Mouse (Mus musculus): ENCODE measurements around the gene Arid1b. TPM values are rescaled to one million over a fixed set of nuclear protein-coding genes. Genes with fewer than 3 reads are reported as not detected.

Gene Arid1b
- polyA plus RNA-seq, 1 experiment: 59.4 TPM

- peaks cover 9% of the 10 kb centered on the region for H3K4me1 ChIP-seq (ENCODE audit: control insufficient read depth, insufficient read depth, insufficient read length, low read length)
- no peaks in the 10 kb centered on the region for H3K27me3 ChIP-seq (ENCODE audit: control insufficient read depth, insufficient read depth, low read length)
- WGBS: 47% methylated on average over 1 of the region's 1 CpGs
- peaks cover 50% of the 10 kb centered on the region for H3K36me3 ChIP-seq (ENCODE audit: control insufficient read depth, insufficient read depth, low read length)
- no peak for TF ChIP-seq POLR2A (IDR thresholded peaks at IDR 0.05; ENCODE audit: low read depth, low read length)
- no peak overlapping the region for H3K4me3 ChIP-seq (ENCODE audit: low read depth, low read length)
- H3K27ac ChIP-seq (ENCODE audit: insufficient read depth, low read depth, low read length): no peak overlapping the region
These were observed 329.6 kb downstream of the Arid1b start for GRCm38 (mm10) chr17:5323746-5324145.

- TF ChIP-seq POLR2A (IDR thresholded peaks at IDR 0.05; ENCODE audit: low read depth, low read length) (no peak), CTCF (IDR thresholded peaks at IDR 0.05; ENCODE audit: extremely low read depth, insufficient read length, insufficient replicate concordance, low read depth, low read length) (no peak)
- Histone ChIP-seq H3K4me1 (ENCODE audit: control insufficient read depth, insufficient read depth, insufficient read length, low read length) (peaks cover 9% of the 10 kb centered on the region), H3K27ac (ENCODE audit: insufficient read depth, low read depth, low read length) (no peak overlapping the region; the same call in 1 of the 2 replicates), H3K27me3 (ENCODE audit: control insufficient read depth, insufficient read depth, low read length) (no peaks in the 10 kb centered on the region), H3K36me3 (ENCODE audit: control insufficient read depth, insufficient read depth, low read length) (peaks cover 49% of the 10 kb centered on the region), H3K4me3 (ENCODE audit: low read depth, low read length) (no peak overlapping the region)
- WGBS: 27% methylated on average over 10 of the region's 10 CpGs
These were observed 330.2 kb downstream of the Arid1b start for GRCm38 (mm10) chr17:5324236-5324876.

GRCm38 (mm10) chr17:5326689-5327088 lies 332.6 kb downstream of the Arid1b start:
- no peak overlapping the region for H3K4me3 ChIP-seq (ENCODE audit: low read depth, low read length)
- 88% methylated on average over 7 of the region's 7 CpGs for WGBS
- no peaks in the 10 kb centered on the region for H3K27me3 ChIP-seq (ENCODE audit: control insufficient read depth, insufficient read depth, low read length)
- H3K36me3 ChIP-seq (ENCODE audit: control insufficient read depth, insufficient read depth, low read length): peaks cover 42% of the 10 kb centered on the region
- H3K4me1 ChIP-seq (ENCODE audit: control insufficient read depth, insufficient read depth, insufficient read length, low read length): peaks cover 7% of the 10 kb centered on the region
- no peak overlapping the region for H3K27ac ChIP-seq (ENCODE audit: insufficient read depth, low read depth, low read length)
- TF ChIP-seq POLR2A (IDR thresholded peaks at IDR 0.05; ENCODE audit: low read depth, low read length): no peak
- TF ChIP-seq CTCF (IDR thresholded peaks at IDR 0.05; ENCODE audit: extremely low read depth, insufficient read length, insufficient replicate concordance, low read depth, low read length): no peak

- H3K27me3 ChIP-seq (ENCODE audit: control insufficient read depth, insufficient read depth, low read length): no peaks in the 10 kb centered on the region
- H3K27ac ChIP-seq (ENCODE audit: insufficient read depth, low read depth, low read length): no peak overlapping the region
- H3K4me1 ChIP-seq (ENCODE audit: control insufficient read depth, insufficient read depth, insufficient read length, low read length): peaks cover 7% of the 10 kb centered on the region
- 80% methylated on average over 12 of the region's 12 CpGs for WGBS
- H3K4me3 ChIP-seq (ENCODE audit: low read depth, low read length): no peak overlapping the region
- H3K36me3 ChIP-seq (ENCODE audit: control insufficient read depth, insufficient read depth, low read length): peaks cover 40% of the 10 kb centered on the region
- TF ChIP-seq POLR2A (IDR thresholded peaks at IDR 0.05; ENCODE audit: low read depth, low read length): no peak
- no peak for TF ChIP-seq CTCF (IDR thresholded peaks at IDR 0.05; ENCODE audit: extremely low read depth, insufficient read length, insufficient replicate concordance, low read depth, low read length)
These were observed 333.5 kb downstream of the Arid1b start for GRCm38 (mm10) chr17:5327480-5328180.

- 88% methylated on average over 4 of the region's 4 CpGs for WGBS
- Histone ChIP-seq H3K27ac (ENCODE audit: insufficient read depth, low read depth, low read length) (no peak overlapping the region), H3K27me3 (ENCODE audit: control insufficient read depth, insufficient read depth, low read length) (no peaks in the 10 kb centered on the region), H3K4me1 (ENCODE audit: control insufficient read depth, insufficient read depth, insufficient read length, low read length) (peaks cover 2% of the 10 kb centered on the region; the same call in 1 of the 2 replicates), H3K36me3 (ENCODE audit: control insufficient read depth, insufficient read depth, low read length) (peaks cover 48% of the 10 kb centered on the region), H3K4me3 (ENCODE audit: low read depth, low read length) (no peak overlapping the region)
- no peak for TF ChIP-seq POLR2A (IDR thresholded peaks at IDR 0.05; ENCODE audit: low read depth, low read length)
- no peak for TF ChIP-seq CTCF (IDR thresholded peaks at IDR 0.05; ENCODE audit: extremely low read depth, insufficient read length, insufficient replicate concordance, low read depth, low read length)
These were observed 335.3 kb downstream of the Arid1b start for GRCm38 (mm10) chr17:5329478-5329877.

GRCm38 (mm10) chr17:5330063-5330462 lies 335.9 kb downstream of the Arid1b start:
- H3K27me3 ChIP-seq (ENCODE audit: control insufficient read depth, insufficient read depth, low read length): no peaks in the 10 kb centered on the region
- TF ChIP-seq POLR2A (IDR thresholded peaks at IDR 0.05; ENCODE audit: low read depth, low read length) (no peak), CTCF (IDR thresholded peaks at IDR 0.05; ENCODE audit: extremely low read depth, insufficient read length, insufficient replicate concordance, low read depth, low read length) (no peak)
- 88% methylated on average over 6 of the region's 6 CpGs for WGBS
- peaks cover 53% of the 10 kb centered on the region for H3K36me3 ChIP-seq (ENCODE audit: control insufficient read depth, insufficient read depth, low read length)
- H3K4me1 ChIP-seq (ENCODE audit: control insufficient read depth, insufficient read depth, insufficient read length, low read length): peaks cover 2% of the 10 kb centered on the region; the same call in 1 of the 2 replicates
- H3K27ac ChIP-seq (ENCODE audit: insufficient read depth, low read depth, low read length): no peak overlapping the region
- H3K4me3 ChIP-seq (ENCODE audit: low read depth, low read length): no peak overlapping the region

- Histone ChIP-seq H3K4me1 (ENCODE audit: control insufficient read depth, insufficient read depth, insufficient read length, low read length) (peaks cover 2% of the 10 kb centered on the region; the same call in 1 of the 2 replicates), H3K27ac (ENCODE audit: insufficient read depth, low read depth, low read length) (no peak overlapping the region), H3K27me3 (ENCODE audit: control insufficient read depth, insufficient read depth, low read length) (no peaks in the 10 kb centered on the region), H3K36me3 (ENCODE audit: control insufficient read depth, insufficient read depth, low read length) (peaks cover 55% of the 10 kb centered on the region), H3K4me3 (ENCODE audit: low read depth, low read length) (no peak overlapping the region)
- TF ChIP-seq POLR2A (IDR thresholded peaks at IDR 0.05; ENCODE audit: low read depth, low read length): no peak
- TF ChIP-seq CTCF (IDR thresholded peaks at IDR 0.05; ENCODE audit: extremely low read depth, insufficient read length, insufficient replicate concordance, low read depth, low read length): no peak
- 35% methylated on average over 7 of the region's 7 CpGs for WGBS
These were observed 336.5 kb downstream of the Arid1b start for GRCm38 (mm10) chr17:5330644-5331043.

Data from small intestine, adult 2 months (tissue).